8 mouse cellular contexts compared by ENCODE assay signal in the genomic region with DNA sequence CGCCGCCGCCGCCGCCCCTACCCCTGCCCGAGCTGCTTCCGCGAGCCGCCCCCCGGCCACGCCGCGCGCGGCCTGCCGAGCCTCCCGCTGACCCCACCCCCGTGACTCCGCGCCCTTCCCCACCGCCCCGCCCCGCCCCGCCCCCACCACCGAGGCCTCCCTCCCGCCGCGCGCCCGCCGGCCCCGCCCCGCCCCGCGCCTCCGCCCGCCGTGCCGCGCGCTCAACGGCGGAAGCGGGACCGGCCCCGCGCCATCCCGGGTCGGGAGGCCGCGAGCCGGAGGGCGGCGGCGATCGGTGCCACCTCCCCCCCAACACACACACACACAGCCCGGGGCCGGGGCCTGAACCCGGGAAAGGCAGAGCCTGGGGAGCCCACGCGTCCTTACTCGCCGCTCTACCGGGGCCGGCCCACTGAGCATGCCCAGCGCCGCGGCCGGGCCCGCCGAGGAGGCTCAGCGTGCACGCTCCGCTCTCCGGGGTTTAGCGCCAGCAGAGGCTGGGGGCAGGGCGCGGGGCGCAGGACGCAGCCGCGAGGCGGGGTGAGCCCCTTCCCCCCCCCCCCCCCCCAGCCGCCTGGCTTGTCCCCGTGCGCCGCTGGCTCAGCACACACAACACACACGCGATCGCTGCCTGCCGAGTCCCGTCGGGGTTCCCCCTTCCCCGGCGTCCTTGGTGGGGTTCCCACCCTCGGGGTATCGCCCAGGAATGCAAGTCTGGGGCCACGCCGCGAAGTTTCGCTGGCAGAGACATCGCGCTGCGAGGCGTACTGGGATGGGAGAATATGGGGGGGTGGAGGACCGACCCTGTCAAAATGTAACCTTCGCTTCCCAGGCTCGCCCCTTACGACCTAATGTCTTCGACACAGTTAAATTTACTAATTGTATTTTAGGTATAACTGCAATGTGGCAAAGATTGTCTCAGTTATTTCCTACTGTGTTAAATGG. TPM values are rescaled to one million over a fixed set of nuclear protein-coding genes. Genes with fewer than 3 reads are reported as not detected.
DNase-seq lines count a peak whose midpoint lies in the region; ATAC-seq lines count a peak whose summit lies in the region.

Memo1 (minus strand) TSS at position 496 of the 945 bp plus-strand sequence.

- under 1% methylated on average over 75 of the region's 110 CpGs for WGBS in hindbrain, embryonic 14.5 days

- H3K27ac ChIP-seq in hindbrain, embryonic 14.5 days = peak within 1 kb of the TSS; percentile 98

- H3K9ac ChIP-seq in hindbrain, embryonic 14.5 days = peak within 1 kb of the TSS; percentile 94

- H3K4me2 ChIP-seq in hindbrain, embryonic 14.5 days (replicated peaks) = peak within 1 kb of the TSS; percentile 84

- peaks cover 9% of the 10 kb centered on the region; the same call in 1 of the 2 replicates for H3K36me3 ChIP-seq in hindbrain, embryonic 14.5 days (replicated peaks; ENCODE audit: control insufficient read depth, insufficient read depth)

- no peaks in the 10 kb centered on the region for H3K27me3 ChIP-seq in hindbrain, embryonic 14.5 days (ENCODE audit: control insufficient read depth, insufficient read depth, low read length)

- ATAC-seq in hindbrain, embryonic 14.5 days (ENCODE audit: low FRiP score) = peak; percentile 94

- peak within 1 kb of the TSS; percentile 91 for H3K4me3 ChIP-seq in hindbrain, embryonic 14.5 days (replicated peaks; ENCODE audit: low read length)

- peaks cover 26% of the 10 kb centered on the region for H3K4me1 ChIP-seq in hindbrain, embryonic 14.5 days (replicated peaks; ENCODE audit: control insufficient read depth, insufficient read depth, low read length)

- peak; percentile 93 for DNase-seq in MN1 (ENCODE audit: low spot score)
- DNase-seq in cerebellum, postnatal 14 days = peak; percentile 75 to 77
- peak; percentile 73 to 79 for DNase-seq in frontal cortex, postnatal 36 days (ENCODE audit: low spot score in 2 of 2)
- DNase-seq in hindbrain, embryonic 14.5 days (ENCODE audit: low spot score) = peak; percentile 79
- DNase-seq in left cerebral cortex, adult 18-20 months (ENCODE audit: low spot score in 2 of 2) = peak; percentile 72 to 81
- DNase-seq in lung, postnatal 4 days = peak; percentile 88 to 94
- DNase-seq in retina, postnatal 7 days (ENCODE audit: low read depth, low spot score) = peak; percentile 83
- peak; percentile 67 to 75 for DNase-seq in urinary bladder, adult 18-20 months (ENCODE audit: low spot score in 2 of 2)

- no peaks in the 10 kb centered on the region for H3K9me3 ChIP-seq in hindbrain, embryonic 14.5 days (ENCODE audit: control insufficient read depth, low read length)

RNA-seq across cellular contexts. Expression of gene Memo1, which starts in this region (rescaled TPM):
- 61.0 and 61.9 TPM in 2 replicates for polyA plus RNA-seq in hindbrain, embryonic 14.5 days (2014; fragmentation: Nextera tagmentation; extraction: Ambion mirVana)
- total RNA-seq in left cerebral cortex, adult 18-20 months (2021) = 10 to 100 TPM; 40.7 to 41.0 TPM

Comparison
In these comparisons a context has a peak if more than half of its experiments do, and no peak if none do; other contexts are left out.
1. Peak in every context shown above with its lines: DNase-seq, ATAC-seq, H3K4me3 ChIP-seq and H3K27ac ChIP-seq.